Mouse (Mus musculus) adrenal gland, adult 2 months (tissue): ENCODE data around the gene B4galt5. TPM values are rescaled to one million over a fixed set of nuclear protein-coding genes. Genes with fewer than 3 reads are reported as not detected.

Experiments used
- DNase-seq: peaks from one replicate; pipeline ENCODE4 v3.0.0; 2021
- polyA plus RNA-seq: library from polyadenylated mRNA; depleted of rRNA; stranded (reverse); fragments of >200 nt; gene quantifications from 2 replicates; pipeline ENCODE4 v1.2.3, GENCODE M21; 2012
- total RNA-seq, 2 experiments: library from RNA; stranded (reverse); gene quantifications; 2 replicates each; pipeline ENCODE4 v1.2.3; 2021

Gene B4galt5
- total and polyA plus RNA-seq, 3 experiments: 47.6 to 113 (median 92.7) TPM

- no peak for DNase-seq
Observed at GRCm38 (mm10) chr2:167333450-167333849, 15.5 kb downstream of the B4galt5 start.

- no peak for DNase-seq
Observed at GRCm38 (mm10) chr2:167332336-167332987, 16.5 kb downstream of the B4galt5 start.

- peak; percentile 68 for DNase-seq
Observed at GRCm38 (mm10) chr2:167331432-167331921, 17.5 kb downstream of the B4galt5 start.

- DNase-seq: no peak
Observed at GRCm38 (mm10) chr2:167330581-167330980, 18.4 kb downstream of the B4galt5 start.

- peak; percentile 57 for DNase-seq
Observed at GRCm38 (mm10) chr2:167329478-167330262, 19.3 kb downstream of the B4galt5 start.

GRCm38 (mm10) chr2:167328340-167328739, 20.6 kb downstream of the B4galt5 start:
- no peak for DNase-seq

GRCm38 (mm10) chr2:167326582-167326981, 22.4 kb downstream of the B4galt5 start:
- no peak for DNase-seq

- no peak for DNase-seq
Observed at GRCm38 (mm10) chr2:167324151-167324930, 24.6 kb downstream of the B4galt5 start.

- no peak for DNase-seq
Observed at GRCm38 (mm10) chr2:167323116-167323515, 25.9 kb downstream of the B4galt5 start.

GRCm38 (mm10) chr2:167321372-167321771, 27.6 kb downstream of the B4galt5 start:
- DNase-seq: no peak

- peak; percentile 85 for DNase-seq
Observed at GRCm38 (mm10) chr2:167318981-167319380, 30.0 kb downstream of the B4galt5 start.

GRCm38 (mm10) chr2:167316724-167317187, 32.2 kb downstream of the B4galt5 start:
- DNase-seq: no peak

GRCm38 (mm10) chr2:167314491-167314890, 34.5 kb downstream of the B4galt5 start:
- DNase-seq: no peak

GRCm38 (mm10) chr2:167313501-167314326, 35.3 kb downstream of the B4galt5 start:
- peak; percentile 88 for DNase-seq

- DNase-seq: peak; percentile 20
Observed at GRCm38 (mm10) chr2:167310121-167310520, 38.9 kb downstream of the B4galt5 start.

- peak; percentile 1 for DNase-seq
Observed at GRCm38 (mm10) chr2:167309286-167309685, 39.7 kb downstream of the B4galt5 start.

GRCm38 (mm10) chr2:167307716-167308115, 41.3 kb downstream of the B4galt5 start:
- DNase-seq: peak; percentile 4

- DNase-seq: peak; percentile 41
Observed at GRCm38 (mm10) chr2:167306626-167307541, 42.1 kb downstream of the B4galt5 start.

- no peak for DNase-seq
Observed at GRCm38 (mm10) chr2:167306273-167306594, 42.7 kb downstream of the B4galt5 start.
